Mouse (Mus musculus): Measurements from ENCODE around the gene Fes.
A peak's percentile ranks its signal among the peaks of the same experiment; 100 is the strongest.

Fes gene

DNA sequence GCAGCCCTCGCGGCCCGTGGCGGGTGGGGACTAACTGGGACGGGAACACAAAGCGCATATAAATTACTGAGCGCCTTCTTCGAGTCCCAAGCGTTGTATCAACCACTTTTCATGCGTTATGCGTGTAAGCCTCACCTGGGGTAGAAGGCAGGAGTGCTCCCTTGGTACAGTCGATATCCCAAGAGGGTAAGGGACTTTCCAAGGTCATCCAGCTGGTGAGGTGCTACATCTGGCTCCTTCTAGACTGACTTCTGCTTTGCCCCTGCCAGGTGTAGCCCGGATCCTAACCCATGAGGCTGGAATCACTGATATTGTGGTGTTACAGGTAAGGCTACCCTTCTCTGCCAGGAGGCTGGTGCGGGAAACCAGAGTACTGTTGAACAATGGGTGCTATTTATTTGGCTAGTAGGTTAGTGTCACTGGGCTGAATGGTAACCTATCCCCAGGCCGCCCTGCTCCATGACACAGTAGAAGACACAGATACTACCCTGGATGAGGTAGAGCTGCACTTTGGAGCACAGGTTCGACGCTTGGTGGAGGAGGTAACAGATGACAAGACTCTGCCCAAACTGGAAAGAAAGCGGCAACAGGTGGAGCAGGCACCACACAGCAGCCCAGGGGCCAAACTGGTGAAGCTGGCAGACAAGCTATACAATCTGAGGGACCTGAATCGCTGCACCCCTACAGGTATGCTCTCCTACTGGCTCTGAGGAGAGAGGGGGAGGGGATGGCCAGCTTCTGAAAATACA is 44.3 kb downstream of the Fes start:
- DNase-seq: no peak

DNA sequence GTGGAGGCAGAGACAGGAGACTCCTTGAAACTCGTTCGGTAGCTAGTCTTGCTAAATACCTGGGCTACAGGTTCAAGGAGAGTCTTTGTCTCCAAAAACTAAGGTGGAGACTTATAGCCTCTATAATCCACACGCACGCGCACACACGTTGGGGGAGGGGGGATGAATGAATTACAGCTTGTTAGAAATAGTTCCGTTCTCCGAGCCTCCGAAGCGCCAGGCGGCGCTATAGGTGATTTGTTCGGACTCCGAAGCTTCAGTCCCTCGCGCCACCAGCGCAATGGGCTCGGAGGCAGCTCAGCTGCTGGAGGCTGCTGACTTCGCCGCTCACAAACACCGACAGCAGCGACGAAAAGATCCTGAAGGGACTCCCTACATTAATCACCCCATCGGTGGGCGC is 44.9 kb downstream of the Fes start, which contains the start of gene Hddc3:
TSS of gene Hddc3 (plus strand) at position 247 of the 400 bp plus-strand sequence.
- peak; percentile 99 for DNase-seq

DNA sequence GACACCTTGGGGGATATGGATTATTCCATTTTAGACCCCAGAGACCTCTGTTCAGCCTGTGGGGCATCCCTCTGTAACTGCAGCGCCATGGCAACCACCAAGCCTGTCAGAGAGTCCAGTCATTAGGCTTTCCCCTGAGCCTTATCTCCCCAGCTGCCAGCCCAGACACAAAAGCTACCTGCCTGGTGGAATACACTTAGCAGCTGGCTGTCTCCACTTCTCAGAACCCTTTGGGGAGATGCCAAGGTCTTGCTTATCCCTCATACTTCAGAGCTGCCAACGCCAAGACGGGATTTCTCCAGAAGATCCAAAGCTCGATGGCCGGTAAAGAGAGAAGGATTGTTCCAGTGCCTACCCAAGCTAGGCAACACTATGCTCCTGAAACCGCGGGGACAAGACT is 46.0 kb downstream of the Fes start:
- no peak for DNase-seq

DNA sequence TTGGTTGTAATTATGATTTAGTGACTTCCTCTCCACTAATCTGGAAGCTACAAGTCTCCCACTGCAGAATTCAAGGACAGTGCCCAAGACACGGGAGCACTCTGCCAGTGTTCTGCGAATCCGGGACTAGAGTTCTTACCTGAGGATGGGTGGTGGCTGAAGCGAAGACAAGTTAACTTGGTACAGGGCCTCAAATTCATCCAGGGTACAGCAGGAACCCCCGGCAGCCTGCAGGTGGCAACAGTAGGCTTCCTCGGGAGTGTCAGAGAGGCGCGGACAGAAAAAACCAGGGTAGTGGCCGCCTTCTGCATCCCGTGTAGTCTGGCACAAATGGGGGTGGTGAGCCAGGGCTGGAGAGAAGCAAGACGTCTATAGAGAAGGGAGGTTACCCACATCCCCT is 47.0 kb downstream of the Fes start, which contains the start of gene Unc45a:
TSS of gene Unc45a (minus strand) at position 213 of the 400 bp plus-strand sequence.
- DNase-seq: peak; percentile 52

DNA sequence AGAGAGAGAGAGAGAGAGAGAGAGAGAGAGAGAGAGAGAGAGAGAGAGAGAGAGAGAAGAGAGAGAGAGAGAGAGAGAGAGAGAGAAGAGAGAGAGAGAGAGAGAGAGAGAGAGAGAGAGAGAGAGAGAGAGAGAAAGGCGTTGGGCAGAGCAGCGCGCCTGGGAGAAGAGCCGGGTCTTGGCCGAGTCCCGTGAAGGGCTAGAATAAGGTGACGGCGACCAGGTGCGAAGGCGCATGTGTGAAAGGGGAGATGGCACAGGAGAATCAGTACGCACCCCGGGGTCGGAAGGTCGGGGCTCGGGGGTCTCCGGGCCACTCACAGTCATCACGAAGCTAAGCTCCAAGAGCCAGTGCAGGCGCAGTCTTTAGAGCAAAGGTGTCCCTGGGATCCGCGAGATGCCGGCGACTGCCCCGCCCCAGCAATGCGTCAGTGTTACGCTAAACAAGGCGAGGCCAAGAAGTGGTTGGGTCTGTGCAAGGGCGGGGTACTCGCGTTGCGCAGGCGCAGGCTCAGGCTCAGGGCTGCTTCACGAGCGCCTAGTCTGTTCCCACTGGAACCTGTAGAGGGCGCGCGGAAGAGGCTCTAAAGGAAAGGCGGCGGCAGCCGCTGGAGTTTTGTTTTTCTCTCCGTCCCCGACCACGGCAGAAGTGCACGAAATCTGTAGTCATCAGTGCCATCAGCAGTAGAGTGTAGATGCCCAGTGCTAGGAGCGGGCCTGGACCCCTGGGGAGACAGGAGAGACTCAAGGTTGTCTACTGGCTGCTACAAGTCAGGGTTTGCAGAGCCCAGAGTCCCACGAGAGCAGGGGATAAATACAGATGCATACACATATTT is 47.7 kb downstream of the Fes start:
- peak; percentile 99 for DNase-seq

DNA sequence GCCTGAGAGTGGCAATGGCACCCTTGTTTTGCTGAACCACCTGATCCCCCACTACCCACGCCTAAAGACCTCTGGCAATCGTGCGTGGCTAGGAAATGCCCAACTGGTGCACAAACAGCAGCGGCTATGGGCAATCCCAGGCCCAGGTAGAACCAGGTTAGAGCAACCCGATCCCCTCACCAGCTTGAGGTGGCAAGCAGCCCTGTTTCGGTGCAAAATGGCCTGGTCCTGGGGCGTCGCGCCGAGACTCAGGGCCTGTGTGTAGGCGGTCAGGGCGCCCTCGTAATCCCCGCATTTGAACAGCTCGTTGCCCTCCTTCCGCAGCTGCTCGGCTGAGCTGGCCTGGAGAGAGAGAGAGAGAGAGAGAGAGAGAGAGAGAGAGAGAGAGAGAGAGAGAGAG is 48.4 kb downstream of the Fes start:
- peak; percentile 38 for DNase-seq

DNA sequence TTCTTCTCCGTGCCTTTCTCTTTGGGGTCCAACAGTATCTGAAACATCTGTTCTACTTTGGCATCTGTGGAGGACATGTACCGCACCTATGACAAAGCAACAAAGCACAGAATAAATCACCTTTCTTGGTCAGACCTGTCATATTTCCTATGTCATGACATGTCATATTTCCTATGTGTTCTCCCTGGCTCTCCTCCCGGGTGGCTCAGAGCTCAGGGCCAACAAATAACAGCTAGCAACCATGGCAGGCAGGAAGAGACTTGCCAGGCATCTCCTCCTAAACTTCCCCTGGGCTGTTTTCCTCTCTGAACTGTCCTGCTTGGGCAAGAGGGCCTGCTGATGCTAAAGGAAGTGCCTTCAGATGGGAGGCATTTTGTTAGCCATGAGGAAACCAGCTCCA is 50.8 kb downstream of the Fes start:
- DNase-seq: no peak

DNA sequence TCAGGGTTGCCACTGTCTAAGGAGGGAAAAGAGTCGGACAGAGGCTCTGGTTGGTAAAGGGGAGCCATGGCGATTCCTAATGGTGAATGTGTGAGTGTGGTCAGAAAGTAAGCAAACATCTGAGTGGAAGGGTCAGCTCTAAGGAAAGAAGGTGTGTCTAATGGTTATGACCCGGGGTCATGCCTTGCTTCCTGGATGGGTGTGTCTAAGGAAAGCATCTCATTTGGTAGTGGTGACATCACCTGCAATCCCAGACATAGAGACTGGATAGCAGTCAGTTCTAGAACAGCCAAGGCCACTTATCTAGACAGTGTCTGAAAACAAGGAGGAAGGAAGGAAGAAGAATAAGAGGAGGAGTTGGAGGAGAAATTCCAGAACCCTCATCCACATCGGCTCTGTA is 52.9 kb downstream of the Fes start:
- DNase-seq: no peak

DNA sequence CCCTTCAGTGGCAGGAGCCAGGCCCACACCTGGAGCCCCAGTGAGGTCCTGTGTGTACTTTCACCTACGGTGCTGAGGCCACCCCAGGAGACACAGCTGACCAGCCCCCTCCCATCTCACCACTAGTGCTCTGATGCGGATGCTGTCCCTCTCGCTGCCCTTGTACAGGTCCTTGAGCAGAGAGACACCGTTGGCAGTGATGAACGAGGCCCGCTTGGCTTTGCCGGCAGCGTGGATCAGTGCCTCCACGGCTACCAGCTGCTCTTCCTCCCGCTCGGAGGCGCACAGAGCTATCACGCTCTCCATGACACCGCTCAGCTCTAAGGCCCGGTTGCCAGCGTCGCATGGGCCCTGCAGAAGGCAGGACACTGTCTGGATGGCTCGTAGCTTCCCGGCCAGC is 56.3 kb downstream of the Fes start:
- no peak for DNase-seq

DNA sequence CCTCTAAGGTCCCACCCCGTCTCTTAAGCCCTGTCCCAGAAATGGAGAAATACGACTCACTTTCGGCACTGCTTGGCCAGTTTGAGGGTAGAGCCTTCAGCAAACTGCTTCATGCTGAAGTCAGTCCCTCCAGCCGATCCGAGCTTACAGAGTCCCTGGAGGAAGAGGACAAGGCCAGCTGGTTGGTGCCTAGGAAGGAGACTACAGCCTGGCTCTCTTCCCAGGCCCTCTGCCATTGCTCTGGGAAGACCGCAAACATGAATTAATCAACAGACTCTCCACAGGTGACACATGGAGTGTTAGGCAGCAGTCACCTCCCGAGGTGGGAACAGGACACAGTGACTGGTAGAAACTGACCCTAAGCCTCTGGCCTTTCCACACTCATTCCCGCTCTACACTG is 57.5 kb downstream of the Fes start:
- no peak for DNase-seq
